Mouse (Mus musculus): ENCODE results near the gene Naa35.

- TF ChIP-seq TAL1 (IDR thresholded peaks at IDR 0.05; ENCODE audit: low read length) = no peak
- TF ChIP-seq GATA1 (IDR thresholded peaks at IDR 0.05; ENCODE audit: low read length) = no peak
Observed at GRCm38 (mm10) chr13:59655718-59656315, 70.8 kb downstream of the Naa35 start.
